Mouse (Mus musculus) forebrain, embryonic 15.5 days (tissue): ENCODE results near the gene Pomgnt1. TPM values are rescaled to one million over a fixed set of nuclear protein-coding genes. Genes with fewer than 3 reads are reported as not detected.

Experiments used
- polyA plus RNA-seq: library from polyadenylated mRNA; unstranded; fragments of >200 nt; fragmentation: Nextera tagmentation; extraction: Ambion mirVana; gene quantifications from 2 replicates; pipeline ENCODE4 v1.2.1, GENCODE M21; 2015

The Pomgnt1 gene
- polyA plus RNA-seq, 1 experiment from 2014 or later, result 66.1 TPM

Other genes with a start within 250 kb of the Pomgnt1 start
- gene Kncn, start 239.4 kb upstream of the Pomgnt1 start, polyA plus RNA-seq, result not detected in 2 replicates
- gene 6430628N08Rik, start 233.2 kb upstream of the Pomgnt1 start, polyA plus RNA-seq, result 0.20 TPM in 1 of 2 replicates, not detected in the other
- gene Dmbx1, start 183.9 kb upstream of the Pomgnt1 start, polyA plus RNA-seq, result 0.23 TPM in 1 of 2 replicates, not detected in the other
- 11.0 and 12.7 TPM in 2 replicates for gene Faah, start 105.9 kb upstream of the Pomgnt1 start, polyA plus RNA-seq
- 13.3 and 15.0 TPM in 2 replicates for gene Nsun4, start 70.0 kb upstream of the Pomgnt1 start, polyA plus RNA-seq
- 423 and 473 TPM in 2 replicates for gene Uqcrh, start 48.8 kb upstream of the Pomgnt1 start, polyA plus RNA-seq
- 64.5 and 66.3 TPM in 2 replicates for gene Lrrc41, start 48.6 kb upstream of the Pomgnt1 start, polyA plus RNA-seq
- gene Rad54l, start 150 bp upstream of the Pomgnt1 start, polyA plus RNA-seq, result 21.2 and 23.0 TPM in 2 replicates
- 2.4 TPM in 2 replicates for gene Lurap1, start 27.5 kb downstream of the Pomgnt1 start, polyA plus RNA-seq
- 0.28 TPM in 1 of 2 replicates, not detected in the other for gene Tspan1, start 43.8 kb downstream of the Pomgnt1 start, polyA plus RNA-seq
- gene 1700042G07Rik, start 49.5 kb downstream of the Pomgnt1 start, polyA plus RNA-seq, result not detected in 2 replicates
- not detected in 2 replicates for gene Gm49337, start 49.5 kb downstream of the Pomgnt1 start, polyA plus RNA-seq
- 80.2 and 81.1 TPM in 2 replicates for gene Pik3r3, start 97.8 kb downstream of the Pomgnt1 start, polyA plus RNA-seq